Mouse (Mus musculus) gastrocnemius, adult 18-20 months (tissue): ENCODE measurements around the gene Mink1. TPM values are rescaled to one million over a fixed set of nuclear protein-coding genes. Genes with fewer than 3 reads are reported as not detected.

Source experiments
- DNase-seq: peaks from one replicate; pipeline ENCODE4 v3.0.0; 2021; ENCODE audit warnings: low spot score
- total RNA-seq, 2 experiments: library from RNA; stranded (reverse); gene quantifications; 2 replicates each; pipeline ENCODE4 v1.2.3; 2021

Mink1 gene
- total RNA-seq, 2 experiments from 2014 or later = 28.8 to 34.1 TPM

DNA sequence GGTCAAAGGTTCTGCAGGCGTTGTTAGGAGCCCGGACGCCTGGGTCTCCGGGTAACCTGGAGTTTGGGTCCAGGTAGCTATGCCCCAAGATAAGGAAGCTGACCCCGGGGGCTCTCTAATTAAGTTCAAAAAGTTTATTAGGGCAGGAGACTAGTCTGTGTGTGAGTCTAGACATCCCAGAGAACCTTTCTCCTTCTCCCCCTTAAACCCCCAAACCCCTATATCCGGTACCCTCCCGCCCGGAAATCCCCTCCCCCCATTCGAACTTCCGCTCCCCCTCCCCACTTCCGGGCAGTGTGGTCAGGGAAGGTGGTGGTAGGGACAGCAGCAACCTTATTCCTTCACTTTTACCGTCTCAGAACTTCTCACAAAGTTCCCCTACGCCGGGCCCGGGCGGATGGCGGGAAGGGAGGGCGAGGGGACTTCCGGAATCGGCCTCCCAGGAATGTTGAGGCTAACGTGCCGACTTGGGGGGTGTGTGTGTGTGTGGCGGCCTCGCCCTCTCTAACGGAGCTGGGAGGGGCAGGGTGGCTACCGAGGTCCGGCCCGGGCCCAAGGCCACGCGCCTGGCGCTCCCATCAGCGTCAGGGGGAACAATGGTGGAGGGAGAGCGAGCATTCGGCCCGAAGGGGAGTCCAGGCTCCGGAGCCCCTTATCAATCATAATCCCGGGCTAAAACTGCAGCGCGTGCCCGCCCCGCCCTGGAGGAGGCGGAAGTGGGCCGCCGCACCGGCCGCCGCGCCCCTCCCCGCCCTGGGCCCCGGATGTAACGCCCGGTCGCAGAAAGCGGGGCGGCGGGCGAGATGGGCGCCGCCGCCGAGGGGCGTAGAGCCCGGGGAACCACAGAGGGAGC lies 90.9 kb downstream of the Mink1 start:
- no peak for DNase-seq

DNA sequence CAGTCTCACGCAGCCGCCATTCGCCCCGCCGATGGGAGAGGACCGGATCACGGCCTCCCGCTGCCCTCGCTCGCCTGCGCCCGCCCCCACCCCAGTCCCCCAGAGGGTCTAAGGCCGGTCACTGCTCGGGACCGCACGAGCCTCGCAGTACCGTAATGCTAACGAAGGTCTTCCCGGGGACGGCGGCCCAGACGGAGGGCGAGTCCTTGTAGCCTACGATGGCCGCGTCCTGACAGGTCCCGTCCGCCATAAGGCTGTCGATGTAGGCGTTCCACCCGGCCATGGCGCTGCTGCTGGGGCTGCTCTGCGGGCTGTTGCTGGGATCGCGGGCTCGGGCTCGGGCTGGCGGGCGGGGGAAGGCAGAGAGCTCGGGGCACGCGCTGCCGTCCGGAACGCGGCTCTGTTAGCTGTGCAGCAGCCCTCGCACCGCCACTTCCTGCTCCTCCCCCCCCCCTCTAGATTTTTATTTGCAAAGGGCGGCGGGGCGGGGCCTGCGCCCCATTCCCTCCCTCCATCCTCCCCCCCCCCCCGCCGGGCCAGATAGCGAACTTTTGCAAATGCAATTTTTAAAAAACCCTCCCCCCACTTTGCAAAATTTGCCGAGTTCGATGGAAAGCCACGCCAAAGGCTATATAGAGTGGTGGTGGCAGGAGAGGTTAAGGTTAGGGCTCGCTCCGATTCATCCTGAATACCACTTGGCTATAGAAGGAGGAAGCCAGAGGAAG lies 91.7 kb downstream of the Mink1 start, which contains the start of gene Pfn1:
Pfn1 (minus strand) TSS at position 447 of the 725 bp plus-strand sequence.
- DNase-seq = peak; percentile 52

DNA sequence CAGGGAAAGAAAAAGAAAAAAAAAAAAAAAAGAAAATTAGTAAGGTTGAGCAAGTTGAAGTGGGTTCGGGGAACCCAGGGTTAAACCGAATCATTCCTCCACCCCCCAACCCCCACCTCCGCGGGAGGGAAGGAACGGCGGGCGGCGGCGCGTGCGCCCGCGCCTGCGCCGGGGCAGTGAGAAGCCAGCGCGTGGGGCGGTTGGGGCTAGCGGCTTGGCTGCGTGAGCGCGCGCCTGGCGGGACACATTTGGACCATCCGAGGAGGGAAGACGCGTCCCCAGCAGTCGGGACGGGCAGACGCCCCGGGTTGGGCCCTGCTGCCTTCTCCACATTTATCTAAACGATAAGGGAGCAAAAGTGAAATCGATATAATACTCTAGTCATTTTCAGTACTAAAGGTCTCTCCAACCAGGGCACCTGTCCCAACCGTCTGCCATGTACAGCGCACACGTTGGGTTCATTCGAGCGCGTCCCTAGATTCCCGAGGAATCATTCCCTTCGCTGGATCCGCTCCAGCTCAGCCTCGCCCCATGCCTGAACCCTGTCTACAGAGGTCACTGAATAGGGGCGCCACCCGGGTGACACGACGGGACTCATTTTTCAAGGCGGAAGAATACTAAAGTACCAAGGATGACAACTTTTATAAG lies 92.4 kb downstream of the Mink1 start:
- peak; percentile 79 for DNase-seq

DNA sequence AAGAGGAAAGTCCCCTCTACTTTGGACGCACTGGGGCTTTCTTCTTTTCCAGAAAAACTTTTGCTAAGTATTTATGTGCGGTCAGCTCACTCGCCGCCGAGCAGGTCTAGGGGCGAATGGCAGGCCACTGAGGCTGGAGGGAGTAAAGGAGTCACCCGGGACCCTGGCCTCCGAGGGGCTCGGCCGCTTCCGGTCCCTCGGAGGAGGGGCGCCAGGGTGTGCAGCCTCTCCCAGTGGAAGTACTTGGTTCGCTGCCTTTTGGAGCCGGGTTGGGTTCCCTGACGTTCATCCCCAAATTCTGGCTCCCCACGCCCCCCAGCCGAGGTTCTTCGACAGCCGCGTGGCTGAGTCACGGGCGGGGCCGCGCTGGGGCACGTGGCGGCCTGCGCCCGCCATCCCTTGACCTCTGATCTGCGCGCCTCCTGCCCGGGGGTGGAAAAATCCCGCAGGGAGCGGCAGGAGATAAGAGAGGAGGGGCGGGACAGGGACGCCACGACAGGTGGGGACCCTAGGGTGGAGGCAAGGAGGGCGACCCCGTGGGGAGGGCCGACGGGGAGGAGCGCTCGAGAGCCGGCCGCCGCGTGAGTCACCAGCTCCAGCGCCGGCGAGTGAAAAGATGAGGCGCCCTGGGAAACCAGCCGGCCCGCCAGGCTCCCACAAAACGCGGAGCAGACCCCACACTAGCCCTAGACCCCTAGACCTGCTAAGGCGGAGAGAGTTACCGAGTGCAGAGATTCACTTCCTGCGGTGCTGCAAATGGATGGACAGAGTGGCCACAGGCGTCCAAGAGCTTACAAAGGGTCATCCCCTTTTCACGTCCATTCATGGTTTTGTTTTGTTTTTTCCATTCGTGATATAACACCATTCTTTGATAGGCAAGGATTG lies 93.1 kb downstream of the Mink1 start:
- peak; percentile 70 for DNase-seq

GRCm38 (mm10) chr11:70656456-70656927 lies 93.8 kb downstream of the Mink1 start:
- DNase-seq = peak; percentile 89

GRCm38 (mm10) chr11:70656964-70657363 lies 94.3 kb downstream of the Mink1 start, which contains the start of gene Eno3:
TSS of gene Eno3 (plus strand) at chr11:70657202.
- peak; percentile 80 for DNase-seq

- peak; percentile 70 for DNase-seq
Observed at GRCm38 (mm10) chr11:70657573-70657972, 94.9 kb downstream of the Mink1 start.

DNA sequence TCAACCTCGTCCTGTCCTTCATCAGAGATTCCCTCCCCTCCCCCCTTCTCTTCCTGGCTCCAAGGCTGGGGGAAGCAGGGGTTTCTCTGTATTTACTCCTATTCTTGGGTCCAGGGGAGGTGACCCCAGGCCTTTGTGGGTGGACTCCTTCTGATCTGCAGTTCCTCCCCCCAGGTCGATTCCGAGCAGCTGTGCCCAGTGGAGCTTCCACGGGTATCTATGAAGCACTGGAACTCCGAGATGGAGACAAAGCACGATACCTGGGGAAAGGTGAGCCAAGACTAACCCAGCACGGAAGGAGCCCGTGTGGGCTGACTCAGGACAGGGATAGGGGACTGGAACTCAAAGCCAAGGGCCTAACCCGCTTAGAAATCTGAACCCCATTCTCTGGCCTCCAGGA lies 95.3 kb downstream of the Mink1 start:
- DNase-seq = no peak

- DNase-seq = no peak
Observed at GRCm38 (mm10) chr11:70658521-70658920, 95.8 kb downstream of the Mink1 start.

GRCm38 (mm10) chr11:70658942-70659341 lies 96.3 kb downstream of the Mink1 start:
- no peak for DNase-seq

DNA sequence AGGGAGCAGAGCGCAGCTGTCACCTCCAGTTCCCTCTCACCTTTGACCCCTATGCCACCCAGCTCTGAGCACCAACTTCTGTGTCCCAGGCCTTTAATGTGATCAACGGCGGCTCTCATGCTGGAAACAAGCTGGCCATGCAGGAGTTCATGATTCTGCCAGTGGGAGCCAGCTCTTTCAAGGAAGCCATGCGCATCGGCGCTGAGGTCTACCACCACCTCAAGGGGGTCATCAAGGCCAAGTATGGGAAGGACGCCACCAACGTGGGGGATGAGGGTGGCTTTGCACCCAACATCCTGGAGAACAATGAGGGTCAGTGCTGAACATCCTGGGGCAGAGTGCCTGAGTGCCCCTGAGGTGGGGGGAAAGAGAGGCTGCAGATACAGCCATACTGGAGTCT lies 97.9 kb downstream of the Mink1 start:
- no peak for DNase-seq

GRCm38 (mm10) chr11:70663101-70663500 lies 100.4 kb downstream of the Mink1 start:
- no peak for DNase-seq

DNA sequence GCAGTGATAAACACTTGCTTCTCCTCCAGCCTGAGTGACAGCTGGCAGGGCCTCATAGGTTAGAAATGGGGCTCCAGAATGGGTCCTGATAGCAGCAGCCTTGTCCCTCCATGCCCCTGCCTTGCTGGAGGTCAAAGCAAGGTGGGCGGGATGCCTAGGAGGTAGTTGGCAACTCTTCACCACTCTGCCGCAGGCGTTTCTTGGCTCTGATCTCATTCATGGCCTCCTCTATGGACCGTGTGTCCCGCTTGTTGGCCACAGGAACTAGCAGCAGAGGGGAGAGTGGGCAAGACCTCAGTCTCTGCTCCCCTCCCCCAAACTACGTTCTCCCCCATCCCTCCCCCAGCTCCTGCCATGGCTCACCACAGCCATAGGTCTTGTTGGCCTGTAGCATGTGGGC lies 101.3 kb downstream of the Mink1 start:
- DNase-seq = peak; percentile 67

Other genes with a start within 250 kb of the Mink1 start
- not detected for gene Alox12e, start 240.3 kb upstream of the Mink1 start, total RNA-seq
- gene Alox15, start 210.8 kb upstream of the Mink1 start, total RNA-seq = under 1 TPM; 0.12 to 0.34 TPM
- 10 to 100 TPM; 17.9 to 19.2 TPM for gene Pelp1, start 152.8 kb upstream of the Mink1 start, total RNA-seq
- 1 to 10 TPM; 7.6 to 9.0 TPM for gene Arrb2, start 130.2 kb upstream of the Mink1 start, total RNA-seq
- gene Med11, start 111.0 kb upstream of the Mink1 start, total RNA-seq = 1 to 10 TPM; 4.2 to 4.9 TPM
- gene Zmynd15, start 103.4 kb upstream of the Mink1 start, total RNA-seq = under 1 TPM; 0.19 to 0.25 TPM
- gene Cxcl16, start 102.9 kb upstream of the Mink1 start, total RNA-seq = 1 to 10 TPM in 1 of 2 experiments, under 1 TPM in 1; 0.73 to 1.2 TPM
- gene Tm4sf5, start 57.6 kb upstream of the Mink1 start, total RNA-seq = not detected
- not detected for gene Vmo1, start 48.3 kb upstream of the Mink1 start, total RNA-seq
- gene Gltpd2, start 43.7 kb upstream of the Mink1 start, total RNA-seq = not detected
- gene Psmb6, start 37.5 kb upstream of the Mink1 start, total RNA-seq = 100 to 1,000 TPM; 226 to 241 TPM
- not detected for gene Gm40193, start 29.9 kb upstream of the Mink1 start, total RNA-seq
- 10 to 100 TPM; 12.2 to 17.7 TPM for gene Pld2, start 22.8 kb upstream of the Mink1 start, total RNA-seq
- gene 4930544D05Rik, start 53.0 kb downstream of the Mink1 start, total RNA-seq = not detected
- gene Chrne, start 56.3 kb downstream of the Mink1 start, total RNA-seq = 10 to 100 TPM; 14.7 to 20.6 TPM
- gene Gp1ba, start 76.2 kb downstream of the Mink1 start, total RNA-seq = under 1 TPM in 1 of 2 experiments, not detected in 1; 0.09 TPM
- gene Rnf167, start 84.4 kb downstream of the Mink1 start, total RNA-seq = 10 to 100 TPM; 35.3 to 37.2 TPM
- gene Slc25a11, start 84.6 kb downstream of the Mink1 start, total RNA-seq = 100 to 1,000 TPM; 292 to 304 TPM
- gene Pfn1, start 91.8 kb downstream of the Mink1 start, total RNA-seq = 100 to 1,000 TPM; 217 to 233 TPM
- 1,000 to 10,000 TPM; 5,616 to 7,081 TPM for gene Eno3, start 94.3 kb downstream of the Mink1 start, total RNA-seq
- gene Spag7, start 106.5 kb downstream of the Mink1 start, total RNA-seq = 100 to 1,000 TPM in 1 of 2 experiments, 10 to 100 TPM in 1; 83.4 to 103 TPM
- gene Camta2, start 125.2 kb downstream of the Mink1 start, total RNA-seq = 10 to 100 TPM; 40.6 TPM
- gene Inca1, start 137.3 kb downstream of the Mink1 start, total RNA-seq = 1 to 10 TPM; 4.1 to 6.4 TPM
- 100 to 1,000 TPM; 587 to 632 TPM for gene Kif1c, start 137.7 kb downstream of the Mink1 start, total RNA-seq
- 10 to 100 TPM; 12.0 to 13.0 TPM for gene Zfp3, start 201.3 kb downstream of the Mink1 start, total RNA-seq
- gene Scimp, start 249.7 kb downstream of the Mink1 start, total RNA-seq = not detected